Mouse (Mus musculus) liver, embryonic 14.5 days (tissue): ENCODE data around the gene Mrgprg. TPM values are rescaled to one million over a fixed set of nuclear protein-coding genes. Genes with fewer than 3 reads are reported as not detected.

Experiments
- ATAC-seq: fragments of 200-750 bp; cut with Nextera tagmentation; 2 replicates; pipeline ENCODE4 v1.8.0; 2017; ENCODE audit warnings: moderate number of reproducible peaks, mild to moderate bottlenecking, moderate library complexity; ENCODE audit not compliant: insufficient read depth
- DNase-seq, 3 experiments: peaks; one replicate each; pipeline ENCODE4 v3.0.0-alpha.2; 2012 to 2013; ENCODE audit warnings: low read depth in 3 of 3, low spot score in 3 of 3
- H3K27ac ChIP-seq: fragments of 300-500 bp; sonication (generic); 2 replicates; pipeline ENCODE4 v1.5.1; 2014; ENCODE audit warnings: moderate library complexity, mild to moderate bottlenecking, control low read depth, inconsistent platforms
- H3K27me3 ChIP-seq: fragments of 300-500 bp; sonication (generic); 2 replicates; pipeline ENCODE4 v1.6.1; 2014; ENCODE audit warnings: mild to moderate bottlenecking, low read length, moderate library complexity; ENCODE audit not compliant: control insufficient read depth, insufficient read depth
- H3K36me3 ChIP-seq: fragments of 300-500 bp; sonication (generic); replicated peaks from 2 replicates; pipeline ENCODE4 v1.6.1; 2014; ENCODE audit warnings: low read depth; ENCODE audit not compliant: control insufficient read depth, insufficient read depth
- H3K4me1 ChIP-seq, 2 experiments: fragments of 200-500 bp in 1 of 2; fragments of 300-500 bp in 1 of 2; sonication (generic) in 1 of 2; replicated peaks; 2 replicates each; pipeline ENCODE4 v1.6.1; 2012 to 2014; ENCODE audit warnings: antibody characterized with exemption in 1 of 2, inconsistent platforms in 1 of 2, low read length in 1 of 2; ENCODE audit not compliant: control insufficient read depth in 2 of 2, insufficient read depth in 2 of 2
- H3K4me2 ChIP-seq: fragments of 300-500 bp; sonication (generic); 2 replicates; pipeline ENCODE4 v1.6.1; 2014; ENCODE audit warnings: low read depth, mild to moderate bottlenecking, control low read depth, moderate library complexity
- H3K4me3 ChIP-seq, 2 experiments: fragments of 200-500 bp in 1 of 2; fragments of 300-500 bp in 1 of 2; sonication (generic) in 1 of 2; 2 replicates each; pipeline ENCODE4 v1.5.1; 2012 to 2014; ENCODE audit warnings: low read depth in 2 of 2, low read length in 2 of 2, mild to moderate bottlenecking in 2 of 2, control low read depth in 1 of 2, inconsistent platforms in 1 of 2, moderate library complexity in 1 of 2; ENCODE audit not compliant: insufficient read depth in 1 of 2
- H3K9ac ChIP-seq: fragments of 300-500 bp; sonication (generic); replicated peaks from 2 replicates; pipeline ENCODE4 v1.6.1; 2014; ENCODE audit warnings: mild to moderate bottlenecking, control low read depth, moderate library complexity
- H3K9me3 ChIP-seq: fragments of 300-500 bp; sonication (generic); 2 replicates; pipeline ENCODE4 v1.6.1; 2016; ENCODE audit warnings: low read length, mixed read lengths; ENCODE audit not compliant: control insufficient read depth
- CTCF ChIP-seq: IDR thresholded peaks from 2 replicates; pipeline ENCODE4 v1.5.1; 2016; ENCODE audit warnings: antibody characterized with exemption, low read depth, control low read depth
- EP300 ChIP-seq: IDR thresholded peaks from 2 replicates; pipeline ENCODE4 v1.6.1; 2016; ENCODE audit warnings: antibody characterized with exemption, low read depth
- WGBS: fragments of 180-500 bp; shearing (Covaris S2); extraction: QIAGEN DNeasy Blood & Tissue Kit; methylation state at CpG from one replicate; pipeline ENCODE4 v1.1.7; 2014; ENCODE audit not compliant: insufficient replicate concordance; 5-methylcytosine and 5-hydroxymethylcytosine counted together
- polyA plus RNA-seq, 2 experiments: library from polyadenylated mRNA; depleted of rRNA in 1 of 2; stranded (reverse) in 1 of 2; unstranded in 1 of 2; fragments of >200 nt; fragmentation: Nextera tagmentation in 1 of 2; extraction: Ambion mirVana in 1 of 2; gene quantifications; 2 replicates each; pipeline versions ENCODE4 v1.2.1 to v1.2.3; 2012 to 2014

The Mrgprg gene
- polyA plus RNA-seq, 2 experiments = not detected

DNA sequence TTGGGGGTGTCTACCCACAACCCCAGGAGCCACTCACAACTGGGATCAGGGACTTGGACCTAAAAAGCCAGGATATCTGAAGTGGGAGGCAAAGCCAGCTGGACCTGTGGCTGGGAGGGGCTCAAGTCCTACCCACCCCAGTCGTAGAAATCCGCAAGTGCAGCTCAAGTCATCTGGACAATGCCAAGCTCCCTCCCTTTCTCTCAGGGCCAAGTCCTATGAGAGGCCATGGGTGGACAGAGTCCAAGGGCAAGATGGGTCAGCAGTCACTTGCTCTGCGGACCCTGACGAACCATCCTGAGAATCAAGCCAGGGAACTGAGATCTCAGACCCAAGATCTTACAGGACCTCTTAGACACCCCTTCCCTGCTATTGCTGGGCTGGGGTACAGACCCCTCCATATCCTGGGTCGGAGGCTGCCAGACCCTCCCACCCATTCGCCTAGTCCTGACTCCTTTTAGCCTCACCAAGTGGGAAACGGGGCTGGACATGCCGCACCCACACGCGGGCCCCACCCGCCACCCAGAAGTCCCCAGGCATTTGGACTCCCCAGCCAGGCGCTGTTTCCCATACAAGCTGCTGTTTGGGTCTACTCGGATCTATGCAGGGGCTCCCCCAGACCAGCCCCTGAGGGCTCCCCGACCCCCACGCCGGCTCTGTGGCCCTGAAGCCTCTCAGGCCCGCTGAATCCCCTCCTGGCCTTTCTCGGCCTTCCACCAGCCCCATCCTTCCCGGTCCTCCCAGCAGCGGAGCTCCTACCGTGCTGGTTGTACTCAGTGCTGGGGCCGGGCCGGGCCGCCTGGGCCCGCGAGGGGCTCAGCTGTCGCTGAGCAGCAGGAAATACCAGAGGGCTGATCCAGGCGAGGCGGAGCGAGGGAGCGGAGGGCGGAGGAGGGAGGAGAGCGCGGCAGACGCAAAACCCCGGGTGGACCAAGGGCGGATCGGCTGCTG is 27.0 kb downstream of the Mrgprg start:
- Histone ChIP-seq H3K36me3 (no peaks in the 10 kb centered on the region), H3K27ac (no peak overlapping the region), H3K9me3 (no peaks in the 10 kb centered on the region), H3K4me3 (peak overlapping the region; percentile 37 to 40), H3K9ac (no peak overlapping the region; the same call in 1 of the 2 replicates), H3K4me1 (no peaks in the 10 kb centered on the region), H3K27me3 (peaks cover 15% of the 10 kb centered on the region), H3K4me2 (peak overlapping the region; percentile 41)
- ATAC-seq (no peak), DNase-seq (no peak)
- TF ChIP-seq CTCF (no peak), EP300 (no peak)
- 7% methylated on average over 35 of the region's 38 CpGs for WGBS

DNA sequence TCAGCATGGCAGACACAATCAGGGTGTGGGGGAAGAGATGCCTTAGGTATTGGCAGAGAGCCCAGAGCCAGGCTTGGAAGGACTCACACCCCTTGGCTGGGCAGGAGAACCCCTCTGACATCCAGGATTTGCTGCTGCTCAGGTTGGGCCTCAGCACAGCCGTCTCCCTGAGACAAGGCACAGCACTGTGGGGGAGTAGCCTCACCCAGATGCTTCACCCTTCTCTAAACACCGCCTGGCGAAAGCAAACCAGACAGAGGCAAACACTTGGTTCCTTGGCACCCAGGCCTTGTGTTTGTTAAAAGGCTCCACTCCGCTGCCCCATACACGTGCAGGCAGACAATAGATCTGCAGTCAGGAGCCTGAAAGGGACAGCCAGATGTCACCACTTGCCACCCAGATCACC is 28.2 kb downstream of the Mrgprg start:
- Histone ChIP-seq H3K4me3 (no peak overlapping the region), H3K27me3 (peaks cover 15% of the 10 kb centered on the region), H3K9ac (no peak overlapping the region), H3K4me1 (no peaks in the 10 kb centered on the region), H3K27ac (no peak overlapping the region), H3K36me3 (no peaks in the 10 kb centered on the region), H3K4me2 (no peak overlapping the region), H3K9me3 (no peaks in the 10 kb centered on the region)
- no peak for TF ChIP-seq EP300
- TF ChIP-seq CTCF = no peak
- ATAC-seq (no peak), DNase-seq (no peak)
- WGBS = 46% methylated on average over 5 of the region's 5 CpGs

GRCm38 (mm10) chr7:143738194-143738593 is 28.6 kb downstream of the Mrgprg start:
- DNase-seq = no peak
- Histone ChIP-seq H3K36me3 (no peaks in the 10 kb centered on the region), H3K4me1 (no peaks in the 10 kb centered on the region), H3K4me3 (no peak overlapping the region), H3K4me2 (no peak overlapping the region), H3K27me3 (peaks cover 15% of the 10 kb centered on the region), H3K27ac (no peak overlapping the region), H3K9ac (no peak overlapping the region), H3K9me3 (no peaks in the 10 kb centered on the region)
- ATAC-seq = no peak
- WGBS = 58% methylated on average over 6 of the region's 6 CpGs
- TF ChIP-seq EP300 (no peak), CTCF (no peak)

GRCm38 (mm10) chr7:143733746-143734145 is 33.0 kb downstream of the Mrgprg start:
- Histone ChIP-seq H3K27me3 (no peaks in the 10 kb centered on the region), H3K4me3 (no peak overlapping the region), H3K9ac (no peak overlapping the region), H3K27ac (no peak overlapping the region), H3K4me2 (no peak overlapping the region), H3K9me3 (no peaks in the 10 kb centered on the region), H3K4me1 (no peaks in the 10 kb centered on the region), H3K36me3 (no peaks in the 10 kb centered on the region)
- DNase-seq = no peak
- 62% methylated on average over 4 of the region's 4 CpGs for WGBS
- TF ChIP-seq EP300 = no peak
- TF ChIP-seq CTCF = no peak
- no peak for ATAC-seq

GRCm38 (mm10) chr7:143729886-143730285 is 36.9 kb downstream of the Mrgprg start:
- H3K36me3 ChIP-seq = no peaks in the 10 kb centered on the region
- WGBS = 61% methylated on average over 9 of the region's 10 CpGs
- no peak overlapping the region for H3K9ac ChIP-seq
- H3K4me1 ChIP-seq = no peaks in the 10 kb centered on the region
- H3K27ac ChIP-seq = no peak overlapping the region
- H3K9me3 ChIP-seq = no peaks in the 10 kb centered on the region
- no peak for TF ChIP-seq CTCF
- TF ChIP-seq EP300 = no peak
- H3K4me2 ChIP-seq = no peak overlapping the region
- ATAC-seq = no peak
- H3K27me3 ChIP-seq = no peaks in the 10 kb centered on the region
- no peak for DNase-seq
- no peak overlapping the region for H3K4me3 ChIP-seq
